Mouse (Mus musculus): ENCODE measurements at regions not wholly inside any gene's neighbourhood (a gene's known extent, or its start where the extent isn't known, plus 50 kb on each side); places are given as distances from the start of the nearest gene placed in this dataset.

DNA sequence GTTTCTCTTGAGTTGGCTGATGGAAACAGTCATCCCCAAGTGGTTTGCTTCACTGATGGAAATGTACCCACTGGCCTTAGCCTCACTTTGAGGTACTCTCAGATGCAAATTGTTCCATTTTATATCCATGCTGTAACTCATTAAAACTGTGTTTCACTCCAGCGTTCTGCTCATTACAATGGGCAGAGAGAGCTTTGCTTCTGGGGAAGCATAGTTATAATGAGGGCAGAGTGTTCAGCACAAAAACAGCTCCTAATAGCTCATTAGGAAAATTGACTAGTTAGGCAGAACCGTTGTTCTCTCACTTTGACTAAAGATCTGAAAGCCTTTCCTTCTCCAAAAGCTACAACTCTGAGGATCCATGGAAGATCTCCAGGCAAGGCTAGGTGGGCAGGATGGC is 771.2 kb downstream of the Ntrk3 start:
- DNase-seq (ENCODE audit: low spot score), result no peak

GRCm38 (mm10) chr7:77933366-77933765 is 804.4 kb downstream of the Ntrk3 start:
- no peak for DNase-seq (ENCODE audit: low spot score)

DNA sequence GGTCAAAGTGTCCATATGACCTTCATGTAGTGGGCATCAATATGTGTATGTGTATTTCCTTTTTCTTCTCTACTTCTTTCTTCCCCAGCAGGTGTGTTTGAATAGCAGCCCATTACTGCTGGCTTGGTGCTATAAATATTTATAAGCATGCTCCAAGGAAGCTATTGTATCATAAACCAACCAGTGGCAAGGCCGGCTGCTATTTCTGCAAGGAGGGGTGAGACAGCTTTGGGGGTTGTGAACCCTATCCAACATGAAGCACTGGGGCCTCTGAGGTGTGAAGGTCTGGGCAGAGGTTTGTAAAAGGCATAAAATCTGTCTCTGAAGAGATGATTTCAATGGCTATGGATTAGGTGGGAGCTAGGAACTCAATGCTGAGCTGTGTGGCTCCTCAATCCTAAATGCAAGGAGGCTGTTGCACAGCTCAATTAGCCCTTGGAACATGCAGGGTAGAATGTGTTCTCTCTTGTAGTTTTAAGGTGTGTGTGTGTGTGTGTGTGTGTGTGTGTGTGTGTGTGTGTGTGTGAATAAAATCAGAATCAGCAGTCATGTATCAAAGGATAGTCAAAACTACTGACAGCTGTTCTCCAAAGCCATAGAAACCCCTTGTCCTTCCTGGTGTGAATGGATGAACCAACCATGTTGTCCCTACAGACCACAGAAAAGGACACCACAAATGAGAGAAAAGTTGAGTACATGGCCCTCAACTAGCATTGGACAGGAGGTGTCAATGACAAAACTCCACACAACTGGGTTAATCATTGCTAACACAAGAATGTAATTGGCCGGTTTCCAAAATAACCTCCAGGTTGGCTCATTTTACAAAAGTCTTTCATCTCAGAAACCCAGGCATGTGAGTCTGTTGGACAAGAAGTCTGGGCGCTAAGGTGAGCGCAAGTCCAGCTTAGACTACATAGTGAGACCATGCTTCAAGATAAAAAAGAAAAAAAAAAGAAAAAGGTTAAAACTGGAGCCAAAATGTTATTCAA is 809.0 kb downstream of the Ntrk3 start:
- no peak for DNase-seq (ENCODE audit: low spot score)

GRCm38 (mm10) chr7:77899231-77899630 is 838.6 kb downstream of the Ntrk3 start:
- no peak for DNase-seq (ENCODE audit: low spot score)

- DNase-seq (ENCODE audit: low spot score), result no peak
Observed at GRCm38 (mm10) chr7:77888543-77888942, 849.3 kb downstream of the Ntrk3 start.

GRCm38 (mm10) chr7:77882605-77883354 is 855.0 kb downstream of the Ntrk3 start:
- DNase-seq (ENCODE audit: low spot score), result no peak

GRCm38 (mm10) chr7:77867518-77867917 is 870.3 kb downstream of the Ntrk3 start:
- no peak for DNase-seq (ENCODE audit: low spot score)

GRCm38 (mm10) chr7:77861841-77862240 is 876.0 kb downstream of the Ntrk3 start:
- DNase-seq (ENCODE audit: low spot score), result no peak

- DNase-seq (ENCODE audit: low spot score), result no peak
Observed at GRCm38 (mm10) chr7:77858436-77858835, 879.4 kb downstream of the Ntrk3 start.

- DNase-seq (ENCODE audit: low spot score), result no peak
Observed at GRCm38 (mm10) chr7:77857979-77858378, 879.8 kb downstream of the Ntrk3 start.

DNA sequence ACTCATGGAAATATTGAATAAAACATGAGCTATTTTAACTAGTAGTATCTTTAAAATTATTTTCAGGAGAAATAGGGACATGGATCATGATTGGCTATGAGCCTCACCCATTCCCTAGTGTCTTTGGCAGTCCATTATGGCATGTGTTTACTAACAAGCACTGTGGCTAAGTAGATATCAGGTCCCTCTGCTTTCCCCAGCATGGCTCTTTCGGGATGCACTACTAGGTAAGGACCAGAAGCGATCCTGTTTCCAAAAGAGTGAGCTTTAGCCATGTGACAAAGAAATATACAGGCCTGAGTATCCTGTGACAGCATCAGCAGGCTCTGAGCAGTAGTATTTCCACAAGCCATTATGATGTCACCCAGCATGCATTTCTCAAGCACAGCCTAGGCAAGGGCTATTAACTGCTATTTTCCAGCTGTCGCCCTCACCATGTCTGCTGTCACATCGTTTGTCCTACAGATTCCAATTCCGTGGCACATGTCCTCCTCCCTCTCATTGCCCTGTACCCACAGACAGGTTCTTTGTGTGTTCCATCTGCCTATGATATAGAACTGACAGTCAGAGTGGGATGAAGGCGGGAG is 882.1 kb downstream of the Ntrk3 start:
- no peak for DNase-seq (ENCODE audit: low spot score)

GRCm38 (mm10) chr7:77855077-77855476 is 882.7 kb downstream of the Ntrk3 start:
- DNase-seq (ENCODE audit: low spot score), result no peak

- DNase-seq (ENCODE audit: low spot score), result no peak
Observed at GRCm38 (mm10) chr7:77824261-77824959, 913.4 kb downstream of the Ntrk3 start.

DNA sequence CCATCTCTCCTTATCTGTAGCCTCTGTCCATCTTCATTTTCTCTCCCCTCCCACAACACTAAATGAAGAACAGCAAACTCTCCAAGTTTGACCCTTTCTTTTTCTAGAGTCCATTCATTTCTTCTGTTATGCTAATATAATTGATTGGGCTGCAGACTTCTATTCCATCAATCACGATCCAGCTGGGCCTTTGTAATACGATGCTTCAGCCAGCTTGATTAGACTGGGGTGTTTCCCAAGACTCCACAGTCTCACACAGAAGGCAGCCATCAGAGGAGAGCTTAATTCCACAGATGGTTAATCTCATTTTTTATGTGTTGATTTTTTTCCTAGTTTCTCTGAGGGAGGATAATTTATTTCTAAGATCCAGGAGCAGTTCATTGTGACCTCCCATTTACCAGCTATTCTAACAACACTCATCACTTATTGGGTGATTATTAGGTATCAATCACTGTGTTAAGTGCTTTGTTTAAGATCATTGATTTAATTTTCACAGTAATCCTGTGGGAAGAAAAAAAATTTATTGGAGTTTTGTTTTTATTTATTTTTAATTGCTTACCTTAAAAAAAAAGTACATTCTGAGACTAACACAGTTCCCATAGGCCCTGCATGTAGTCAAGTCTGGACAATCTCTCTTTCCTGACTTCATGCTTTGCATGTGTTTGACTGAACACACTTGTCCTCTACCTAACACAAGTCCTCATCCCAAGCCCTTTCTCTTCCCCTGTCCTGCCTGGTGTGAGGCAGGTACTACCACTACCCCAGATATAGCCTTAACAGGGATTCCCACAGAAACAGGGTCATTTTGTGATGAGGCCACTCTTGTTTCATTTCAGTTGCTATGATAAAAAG is 925.5 kb downstream of the Ntrk3 start:
- DNase-seq (ENCODE audit: low spot score), result no peak

DNA sequence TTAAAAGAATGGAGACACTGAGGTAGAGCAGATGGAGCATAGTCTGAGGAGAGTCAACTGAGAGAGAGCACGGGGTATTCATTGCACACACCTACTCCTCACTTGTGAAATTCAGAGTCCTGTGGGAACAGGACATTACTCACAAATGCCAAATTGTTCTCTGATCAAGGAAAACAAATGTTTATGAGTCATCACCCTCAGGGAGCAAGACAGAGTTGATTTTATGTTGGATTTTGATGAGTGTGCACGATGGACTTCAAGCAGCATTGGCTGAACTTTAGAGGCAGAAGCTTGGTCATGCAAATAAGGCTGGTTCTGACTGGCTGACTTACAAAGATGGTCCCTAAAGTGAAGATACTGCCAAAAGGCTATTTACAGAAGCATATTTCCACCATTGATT is 951.0 kb downstream of the Ntrk3 start:
- DNase-seq (ENCODE audit: low spot score), result no peak

DNA sequence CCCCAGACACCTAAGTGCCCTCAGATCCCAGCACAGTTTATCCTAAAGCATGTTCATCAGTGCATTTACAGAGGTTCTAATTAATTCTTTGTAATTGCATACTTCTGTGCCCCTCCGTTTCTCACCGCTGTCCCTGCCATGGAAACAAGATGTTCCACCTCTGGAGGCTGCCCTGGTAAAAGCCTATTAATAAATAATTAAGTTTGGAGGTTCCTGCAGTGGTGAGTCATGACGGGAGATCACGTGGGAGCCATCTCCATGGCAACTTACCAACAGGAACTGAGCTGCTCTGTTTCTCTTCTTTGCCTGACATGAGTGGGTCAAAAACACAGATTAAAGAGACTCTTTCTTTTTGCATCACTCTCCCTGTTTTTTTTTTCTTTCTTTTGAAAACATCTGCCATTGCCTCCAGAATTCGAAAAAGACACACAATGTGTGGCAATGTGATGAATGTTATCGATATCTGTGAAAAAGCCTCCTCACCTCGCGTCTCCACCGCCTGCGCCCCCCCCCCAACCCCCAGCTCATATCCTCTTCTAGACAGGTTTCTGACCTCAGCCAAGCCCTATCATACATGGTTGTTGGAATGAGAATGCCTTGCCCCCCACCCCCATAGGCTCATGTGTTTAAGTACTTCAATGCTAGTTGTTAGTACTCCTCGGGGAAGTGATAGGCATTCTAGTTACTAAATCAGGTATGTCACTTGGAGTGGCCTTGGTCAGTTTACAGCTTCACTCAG is 965.9 kb downstream of the Ntrk3 start:
- peak; percentile 0 for DNase-seq (ENCODE audit: low spot score)

- no peak for DNase-seq (ENCODE audit: low spot score)
Observed at GRCm38 (mm10) chr7:77738996-77739765, 998.6 kb downstream of the Ntrk3 start.

Measured in c-Kit-positive CD71-positive TER-119-positive erythroid progenitor cells, embryonic 14.5 days (primary cell).